Mouse (Mus musculus): ENCODE data around the gene Rps6ka6. TPM values are rescaled to one million over a fixed set of nuclear protein-coding genes. Genes with fewer than 3 reads are reported as not detected.

Gene Rps6ka6
- 58.0 and 68.2 TPM in 2 replicates for polyA plus RNA-seq (2014; fragmentation: Nextera tagmentation; extraction: Ambion mirVana)

DNA sequence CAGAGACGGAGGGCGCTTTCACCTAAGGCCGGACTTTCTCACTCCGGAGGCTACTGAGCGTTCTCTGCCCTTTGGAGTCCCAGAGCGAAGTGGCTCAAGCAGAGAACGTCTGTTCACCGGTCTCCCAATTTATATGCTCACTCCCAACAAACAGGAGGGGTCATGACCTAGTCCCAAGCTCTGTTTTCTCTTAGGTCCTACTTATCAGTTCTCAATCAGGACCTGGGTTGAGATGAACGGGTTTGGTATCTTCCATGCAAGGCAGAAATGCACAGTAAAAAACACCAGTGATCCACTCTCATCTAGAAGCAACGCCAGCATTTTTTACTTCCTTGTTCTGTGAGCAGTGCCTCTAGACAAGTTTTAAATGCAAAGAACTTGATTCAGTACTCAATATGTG, at the start of gene Rps6ka6:
Rps6ka6 (minus strand) TSS at position 101 of the 400 bp plus-strand sequence.
- no peak for ATAC-seq (ENCODE audit: low FRiP score)
- 75% methylated on average over 10 of the region's 10 CpGs for WGBS
- no peaks in the 10 kb centered on the region for H3K27me3 ChIP-seq (ENCODE audit: control insufficient read depth, insufficient read depth, low read length)
- DNase-seq (ENCODE audit: low spot score): no peak
- H3K27ac ChIP-seq (ENCODE audit: low read depth, low read length): no peak within 1 kb of the TSS
- no peaks in the 10 kb centered on the region for H3K36me3 ChIP-seq (ENCODE audit: control insufficient read depth, insufficient read depth, low read length)
- no peak within 1 kb of the TSS for H3K4me2 ChIP-seq (replicated peaks; ENCODE audit: low read depth, low read length)
- no peak within 1 kb of the TSS for H3K4me3 ChIP-seq (ENCODE audit: low read depth, low read length)
- no peak within 1 kb of the TSS for H3K9ac ChIP-seq (ENCODE audit: low read depth, low read length)
- no peaks in the 10 kb centered on the region for H3K9me3 ChIP-seq (ENCODE audit: control insufficient read depth, low read length)
- no peaks in the 10 kb centered on the region for H3K4me1 ChIP-seq (replicated peaks; ENCODE audit: control insufficient read depth, insufficient read depth, low read length)

DNA sequence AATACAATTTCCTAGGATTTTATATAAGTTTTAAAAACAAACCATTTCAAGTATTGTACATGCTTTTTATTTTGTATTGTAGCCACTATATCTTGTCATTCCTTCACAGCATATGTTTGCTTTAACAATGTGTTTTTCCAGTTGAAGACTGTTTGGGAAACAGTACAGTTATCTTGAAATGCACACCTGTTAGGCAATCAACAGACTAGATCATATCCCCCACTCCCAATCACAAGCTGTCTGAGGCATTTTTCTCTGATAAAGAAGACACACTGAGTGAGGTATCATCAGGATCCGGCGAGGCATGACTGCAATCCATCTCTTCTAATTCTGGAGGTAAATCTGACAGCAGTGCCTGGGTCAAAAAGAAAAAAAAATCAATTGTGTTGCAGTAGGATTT, 39.3 kb upstream of the Rps6ka6 start:
- Histone ChIP-seq H3K4me1 (replicated peaks; ENCODE audit: control insufficient read depth, insufficient read depth, low read length) (no peaks in the 10 kb centered on the region), H3K9me3 (ENCODE audit: control insufficient read depth, low read length) (no peaks in the 10 kb centered on the region), H3K36me3 (ENCODE audit: control insufficient read depth, insufficient read depth, low read length) (no peaks in the 10 kb centered on the region), H3K4me2 (replicated peaks; ENCODE audit: low read depth, low read length) (no peak overlapping the region), H3K27me3 (ENCODE audit: control insufficient read depth, insufficient read depth, low read length) (no peaks in the 10 kb centered on the region), H3K27ac (ENCODE audit: low read depth, low read length) (no peak overlapping the region), H3K9ac (ENCODE audit: low read depth, low read length) (no peak overlapping the region), H3K4me3 (ENCODE audit: low read depth, low read length) (no peak overlapping the region)
- 91% methylated on average over 2 of the region's 2 CpGs for WGBS
- no peak for ATAC-seq (ENCODE audit: low FRiP score)
- no peak for DNase-seq (ENCODE audit: low spot score)

DNA sequence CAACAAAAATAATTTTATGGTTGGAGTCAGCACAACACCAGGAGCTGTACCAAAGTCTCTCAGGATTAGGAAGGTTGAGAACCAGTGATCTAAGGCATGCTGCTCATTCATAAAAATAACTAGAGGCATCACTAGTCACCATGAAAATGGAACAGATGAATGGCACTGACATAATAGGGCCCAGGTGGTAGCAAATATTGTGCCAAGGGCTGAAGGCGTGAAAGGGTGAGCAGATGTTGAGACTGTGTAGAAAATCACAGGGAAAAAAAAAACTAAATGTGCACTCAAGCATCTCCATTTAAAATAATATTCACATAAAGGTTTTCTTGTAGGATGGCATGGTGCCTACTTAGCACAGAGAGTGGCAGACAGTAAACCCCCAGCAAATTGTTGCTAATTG, 19.6 kb downstream of the Rps6ka6 start:
- no peak overlapping the region for H3K9ac ChIP-seq (ENCODE audit: low read depth, low read length)
- no peak for ATAC-seq (ENCODE audit: low FRiP score)
- H3K27ac ChIP-seq (ENCODE audit: low read depth, low read length): no peak overlapping the region
- H3K4me1 ChIP-seq (replicated peaks; ENCODE audit: control insufficient read depth, insufficient read depth, low read length): no peaks in the 10 kb centered on the region
- H3K36me3 ChIP-seq (ENCODE audit: control insufficient read depth, insufficient read depth, low read length): no peaks in the 10 kb centered on the region
- 70% methylated on average over 1 of the region's 1 CpGs for WGBS
- no peak overlapping the region for H3K4me2 ChIP-seq (replicated peaks; ENCODE audit: low read depth, low read length)
- no peak overlapping the region for H3K4me3 ChIP-seq (ENCODE audit: low read depth, low read length)
- DNase-seq (ENCODE audit: low spot score): no peak
- no peaks in the 10 kb centered on the region for H3K9me3 ChIP-seq (ENCODE audit: control insufficient read depth, low read length)
- no peaks in the 10 kb centered on the region for H3K27me3 ChIP-seq (ENCODE audit: control insufficient read depth, insufficient read depth, low read length)

DNA sequence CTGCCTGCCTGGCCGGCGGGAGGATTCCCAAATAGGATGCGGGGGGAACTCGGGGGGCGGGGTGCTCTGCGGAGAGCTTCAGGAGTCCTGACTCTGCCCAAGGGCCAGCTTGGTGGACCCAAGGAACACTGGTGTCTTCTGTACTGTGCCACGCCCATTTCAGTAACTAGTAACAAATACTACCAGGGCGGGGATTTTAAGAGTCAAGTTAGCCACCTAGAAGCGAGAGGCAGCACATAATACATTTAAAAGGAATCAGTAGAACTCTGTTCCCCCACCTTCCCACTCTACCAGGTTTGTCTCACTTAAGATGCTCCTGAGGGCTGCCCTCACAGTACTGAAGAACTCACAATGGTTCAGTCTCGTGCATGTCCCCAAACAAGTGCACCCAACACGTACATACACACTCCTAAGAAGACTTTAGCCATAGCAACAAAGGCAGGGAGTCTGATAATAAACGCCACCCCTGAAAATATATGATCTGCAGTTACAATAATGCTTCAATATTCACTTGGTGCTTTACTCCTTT, 74.1 kb downstream of the Rps6ka6 start:
- no peaks in the 10 kb centered on the region for H3K4me1 ChIP-seq (replicated peaks; ENCODE audit: control insufficient read depth, insufficient read depth, low read length)
- 0 out of 2 replicates have a peak overlapping the region, but pooled peaks have one; percentile 34 for H3K9ac ChIP-seq (ENCODE audit: low read depth, low read length)
- DNase-seq (ENCODE audit: low spot score) (no peak), ATAC-seq (ENCODE audit: low FRiP score) (no peak)
- H3K27me3 ChIP-seq (ENCODE audit: control insufficient read depth, insufficient read depth, low read length): no peaks in the 10 kb centered on the region
- no peaks in the 10 kb centered on the region for H3K36me3 ChIP-seq (ENCODE audit: control insufficient read depth, insufficient read depth, low read length)
- peak overlapping the region; percentile 57 for H3K4me3 ChIP-seq (ENCODE audit: low read depth, low read length)
- H3K27ac ChIP-seq (ENCODE audit: low read depth, low read length): no peak overlapping the region
- WGBS: 32% methylated on average over 7 of the region's 12 CpGs
- no peaks in the 10 kb centered on the region for H3K9me3 ChIP-seq (ENCODE audit: control insufficient read depth, low read length)
- peak overlapping the region; percentile 35 for H3K4me2 ChIP-seq (replicated peaks; ENCODE audit: low read depth, low read length)

DNA sequence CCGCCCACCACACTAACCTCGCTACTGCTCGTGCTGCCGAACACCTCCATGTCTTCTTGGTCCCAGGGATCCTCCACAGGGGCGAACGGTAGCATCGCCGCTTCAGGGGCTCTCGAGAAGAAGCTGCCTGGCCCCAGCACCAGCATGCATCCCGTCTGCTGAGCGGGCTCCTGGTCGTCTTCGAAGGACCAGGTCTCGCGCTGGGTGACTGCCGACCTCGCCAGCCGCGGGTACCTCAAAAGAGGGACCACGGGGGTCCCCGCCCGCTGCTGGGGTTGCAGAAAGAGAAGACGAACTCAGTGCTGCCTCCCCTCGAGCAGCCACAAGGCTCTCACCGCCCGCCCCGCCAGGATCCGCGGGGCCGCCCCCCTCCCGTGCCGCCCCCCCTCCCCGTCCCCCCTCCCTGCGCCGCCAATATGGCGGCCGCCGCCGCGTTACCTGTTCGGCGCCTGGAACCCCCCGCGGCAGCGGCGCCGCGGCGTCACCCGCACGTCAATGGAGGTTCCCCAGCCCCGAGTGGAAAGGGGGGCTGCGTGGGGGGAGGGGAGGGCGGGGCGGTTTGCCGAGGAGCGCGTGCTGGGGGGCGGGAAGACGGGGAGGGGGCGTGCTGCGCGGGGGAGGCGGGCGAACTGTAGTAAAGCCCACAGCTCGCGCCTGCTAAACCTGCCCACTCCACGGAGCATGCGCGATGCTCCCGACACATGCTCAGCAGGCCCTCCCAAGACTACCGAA, 74.8 kb downstream of the Rps6ka6 start:
- peak overlapping the region; percentile 70 for H3K27ac ChIP-seq (ENCODE audit: low read depth, low read length)

DNA sequence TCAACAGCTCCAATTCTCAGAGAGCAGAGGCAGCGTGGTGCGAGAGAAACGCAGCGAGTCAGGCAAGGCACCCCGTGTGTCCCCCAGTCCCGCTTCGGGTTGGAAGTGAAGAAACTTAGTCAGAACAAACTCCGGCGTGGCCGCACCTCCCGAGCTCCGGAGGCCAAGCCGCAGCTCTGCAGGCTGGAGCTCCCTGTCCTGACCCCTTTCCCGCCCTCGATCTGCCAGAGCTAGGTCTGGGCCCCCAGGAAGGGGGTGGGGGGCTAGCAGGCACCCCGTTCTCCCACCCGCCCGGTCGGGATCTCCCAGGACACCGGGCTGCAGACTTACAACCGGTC, 75.3 kb downstream of the Rps6ka6 start:
- ATAC-seq (ENCODE audit: low FRiP score) (peak; percentile 67; the same call in 1 of the 2 replicates), DNase-seq (ENCODE audit: low spot score) (no peak)
- Histone ChIP-seq H3K9ac (ENCODE audit: low read depth, low read length) (peak overlapping the region; percentile 67), H3K27ac (ENCODE audit: low read depth, low read length) (peak overlapping the region; percentile 70), H3K36me3 (ENCODE audit: control insufficient read depth, insufficient read depth, low read length) (no peaks in the 10 kb centered on the region), H3K9me3 (ENCODE audit: control insufficient read depth, low read length) (no peaks in the 10 kb centered on the region), H3K4me2 (replicated peaks; ENCODE audit: low read depth, low read length) (peak overlapping the region; percentile 45), H3K4me3 (ENCODE audit: low read depth, low read length) (peak overlapping the region; percentile 57), H3K27me3 (ENCODE audit: control insufficient read depth, insufficient read depth, low read length) (no peaks in the 10 kb centered on the region), H3K4me1 (replicated peaks; ENCODE audit: control insufficient read depth, insufficient read depth, low read length) (no peaks in the 10 kb centered on the region)
- whole genome bisulfite sequencing: 18% methylated on average over 18 of the region's 21 CpGs

More for the DNA sequence above, 74.8 kb downstream of the Rps6ka6 start:
- H3K9ac ChIP-seq (ENCODE audit: low read depth, low read length): peak overlapping the region; percentile 67
- DNase-seq (ENCODE audit: low spot score): peak; percentile 71
- H3K4me2 ChIP-seq (replicated peaks; ENCODE audit: low read depth, low read length): peak overlapping the region; percentile 45
- H3K9me3 ChIP-seq (ENCODE audit: control insufficient read depth, low read length): no peaks in the 10 kb centered on the region
- no peaks in the 10 kb centered on the region for H3K27me3 ChIP-seq (ENCODE audit: control insufficient read depth, insufficient read depth, low read length)
- no peaks in the 10 kb centered on the region for H3K36me3 ChIP-seq (ENCODE audit: control insufficient read depth, insufficient read depth, low read length)
- no peaks in the 10 kb centered on the region for H3K4me1 ChIP-seq (replicated peaks; ENCODE audit: control insufficient read depth, insufficient read depth, low read length)
- WGBS: 11% methylated on average over 24 of the region's 72 CpGs
- peak overlapping the region; percentile 57 for H3K4me3 ChIP-seq (ENCODE audit: low read depth, low read length)
- peak; percentile 96 for ATAC-seq (ENCODE audit: low FRiP score)

DNA sequence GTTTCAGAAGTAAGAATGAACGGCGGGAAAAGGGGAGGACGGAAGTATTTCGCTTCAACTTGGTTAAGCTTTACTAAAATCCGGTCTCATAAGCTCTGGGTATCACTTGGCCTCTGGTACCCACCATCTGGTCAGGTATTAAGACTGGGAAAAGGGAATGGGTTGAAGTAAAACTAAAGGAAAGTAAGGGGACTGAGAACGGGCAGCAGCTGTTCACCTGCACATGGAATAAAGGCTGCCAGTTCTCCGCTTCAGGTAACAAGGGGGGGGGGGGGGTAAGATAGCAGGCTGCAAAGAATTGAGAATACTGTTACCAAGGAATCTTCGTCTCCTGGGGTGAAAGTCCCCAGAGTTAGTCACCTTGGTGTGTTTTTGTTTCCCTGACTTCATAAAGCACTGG, 75.7 kb downstream of the Rps6ka6 start:
- WGBS: 17% methylated on average over 7 of the region's 8 CpGs
- no peaks in the 10 kb centered on the region for H3K27me3 ChIP-seq (ENCODE audit: control insufficient read depth, insufficient read depth, low read length)
- peak overlapping the region; percentile 57 for H3K4me3 ChIP-seq (ENCODE audit: low read depth, low read length)
- no peaks in the 10 kb centered on the region for H3K4me1 ChIP-seq (replicated peaks; ENCODE audit: control insufficient read depth, insufficient read depth, low read length)
- H3K36me3 ChIP-seq (ENCODE audit: control insufficient read depth, insufficient read depth, low read length): no peaks in the 10 kb centered on the region
- peak; percentile 20 for DNase-seq (ENCODE audit: low spot score)
- H3K4me2 ChIP-seq (replicated peaks; ENCODE audit: low read depth, low read length): peak overlapping the region; percentile 45
- no peak for ATAC-seq (ENCODE audit: low FRiP score)
- peak overlapping the region; percentile 67; the same call in 1 of the 2 replicates for H3K9ac ChIP-seq (ENCODE audit: low read depth, low read length)
- H3K27ac ChIP-seq (ENCODE audit: low read depth, low read length): peak overlapping the region; percentile 70; the same call in 1 of the 2 replicates
- H3K9me3 ChIP-seq (ENCODE audit: control insufficient read depth, low read length): no peaks in the 10 kb centered on the region

DNA sequence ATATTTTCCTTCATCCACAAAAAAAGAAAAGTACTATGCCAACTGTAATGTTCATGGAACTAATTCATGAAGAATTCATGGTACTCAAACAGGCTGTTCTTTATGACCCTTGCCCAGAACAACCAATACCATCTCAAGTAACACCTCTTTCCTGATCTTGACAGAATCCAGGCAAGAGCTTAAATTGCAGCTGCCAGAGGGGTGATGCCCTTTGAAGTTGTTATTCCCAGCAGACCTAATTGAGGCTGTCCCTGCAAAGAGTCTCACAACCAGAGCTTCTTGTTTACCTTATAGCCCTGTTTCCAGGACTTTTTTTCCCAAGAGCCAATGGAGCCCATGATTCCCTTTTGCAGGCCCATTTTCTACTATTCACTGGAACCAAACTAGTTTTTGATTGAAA, 77.6 kb downstream of the Rps6ka6 start:
- DNase-seq (ENCODE audit: low spot score) (peak; percentile 1), ATAC-seq (ENCODE audit: low FRiP score) (no peak)
- H3K9ac ChIP-seq (ENCODE audit: low read depth, low read length): no peak overlapping the region
- H3K27me3 ChIP-seq (ENCODE audit: control insufficient read depth, insufficient read depth, low read length): no peaks in the 10 kb centered on the region
- H3K9me3 ChIP-seq (ENCODE audit: control insufficient read depth, low read length): no peaks in the 10 kb centered on the region
- H3K36me3 ChIP-seq (ENCODE audit: control insufficient read depth, insufficient read depth, low read length): no peaks in the 10 kb centered on the region
- H3K4me1 ChIP-seq (replicated peaks; ENCODE audit: control insufficient read depth, insufficient read depth, low read length): no peaks in the 10 kb centered on the region
- H3K4me3 ChIP-seq (ENCODE audit: low read depth, low read length): no peak overlapping the region
- no peak overlapping the region for H3K27ac ChIP-seq (ENCODE audit: low read depth, low read length)
- H3K4me2 ChIP-seq (replicated peaks; ENCODE audit: low read depth, low read length): no peak overlapping the region

DNA sequence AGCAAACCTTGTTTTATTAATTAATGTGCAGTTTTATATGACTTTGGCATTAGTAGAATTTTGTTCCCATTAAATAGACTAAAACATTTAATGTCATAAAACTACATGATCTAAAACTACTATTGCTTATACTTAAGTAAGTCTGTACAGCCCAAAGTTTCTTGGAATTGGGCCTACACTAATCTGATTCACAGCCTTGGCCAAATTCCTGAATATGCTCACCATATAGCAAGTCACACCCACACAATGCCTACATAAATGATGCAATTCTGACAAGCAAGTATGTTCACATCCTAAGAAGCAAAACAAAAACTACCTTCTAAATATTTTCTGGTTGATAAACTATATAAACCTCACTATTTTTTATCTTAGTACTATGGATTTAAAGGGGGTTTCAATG, 101.2 kb downstream of the Rps6ka6 start:
- H3K36me3 ChIP-seq (ENCODE audit: control insufficient read depth, insufficient read depth, low read length): no peaks in the 10 kb centered on the region
- no peak overlapping the region for H3K27ac ChIP-seq (ENCODE audit: low read depth, low read length)
- no peaks in the 10 kb centered on the region for H3K27me3 ChIP-seq (ENCODE audit: control insufficient read depth, insufficient read depth, low read length)
- H3K4me1 ChIP-seq (replicated peaks; ENCODE audit: control insufficient read depth, insufficient read depth, low read length): no peaks in the 10 kb centered on the region
- no peak overlapping the region for H3K9ac ChIP-seq (ENCODE audit: low read depth, low read length)
- H3K4me2 ChIP-seq (replicated peaks; ENCODE audit: low read depth, low read length): no peak overlapping the region
- DNase-seq (ENCODE audit: low spot score): no peak
- ATAC-seq (ENCODE audit: low FRiP score): no peak
- H3K9me3 ChIP-seq (ENCODE audit: control insufficient read depth, low read length): no peaks in the 10 kb centered on the region
- no peak overlapping the region for H3K4me3 ChIP-seq (ENCODE audit: low read depth, low read length)
